Comparison of ENCODE assay signal across 22 mouse cellular contexts in genomic region chr16:30497307-30497706, GRCm38 (mm10). TPM values are rescaled to one million over a fixed set of nuclear protein-coding genes. Genes with fewer than 3 reads are reported as not detected.
A peak's percentile ranks its signal among the peaks of the same experiment; 100 is the strongest.
DNase-seq lines count a peak whose midpoint lies in the region; ATAC-seq and TF ChIP-seq lines count a peak whose summit lies in the region.
"Had no signal": no experiment of that assay in that cellular context is flagged by ENCODE, and none has a peak within 500 bp of the region (broad histone marks: within the 10 kb centered on the region; RNA-seq: fewer than 3 reads in every experiment).

No protein-coding gene starts in this region.

- WGBS in intestine, embryonic 15.5 days: 85% methylated on average over 5 of the region's 5 CpGs
- WGBS in intestine, embryonic 16.5 days: 80% methylated on average over 5 of the region's 5 CpGs
- 42% methylated on average over 5 of the region's 5 CpGs for WGBS in intestine, postnatal 0 days
- WGBS in hindbrain, embryonic 11.5 days: 87% methylated on average over 5 of the region's 5 CpGs

- no peak overlapping the region for H3K27ac ChIP-seq in intestine, embryonic 15.5 days
- no peak overlapping the region for H3K27ac ChIP-seq in intestine, embryonic 16.5 days (ENCODE audit: low read length)
- H3K27ac ChIP-seq in intestine, postnatal 0 days (ENCODE audit: low read depth, low read length): peak overlapping the region; percentile 64; the same call in 1 of the 2 replicates
- no peak overlapping the region for H3K27ac ChIP-seq in hindbrain, embryonic 11.5 days (ENCODE audit: low read depth, low read length)

- ATAC-seq in intestine, embryonic 15.5 days: peak; percentile 61
- peak; percentile 60 for ATAC-seq in intestine, embryonic 16.5 days
- ATAC-seq in intestine, postnatal 0 days: peak; percentile 75
- ATAC-seq in frontal cortex, adult (ENCODE audit: low TSS enrichment): no peak
- ATAC-seq in hindbrain, embryonic 11.5 days (ENCODE audit: low FRiP score): no peak
- ATAC-seq: activated CD4-positive, CD25-positive, alpha-beta regulatory T cell, adult 4 months; CD4-positive, CD25-positive, alpha-beta regulatory T cell, adult 4 months; Patski had no signal

- intact Hi-C loops in heart, postnatal 25 days (cut with DNase I): no loop called here

- no peak for TF ChIP-seq CTCF in intestine, postnatal 0 days (IDR thresholded peaks at IDR 0.05; ENCODE audit: low read depth)

- no peak overlapping the region for H3K4me3 ChIP-seq in intestine, embryonic 15.5 days (replicated peaks)
- no peak overlapping the region for H3K4me3 ChIP-seq in intestine, embryonic 16.5 days (ENCODE audit: low read length)
- no peak overlapping the region for H3K4me3 ChIP-seq in intestine, postnatal 0 days (ENCODE audit: low read depth, low read length)
- H3K4me3 ChIP-seq in hindbrain, embryonic 11.5 days (ENCODE audit: low read depth, low read length): no peak overlapping the region

- H3K4me1 ChIP-seq in intestine, embryonic 15.5 days (replicated peaks): peaks cover 11% of the 10 kb centered on the region; the same call in 1 of the 2 replicates
- H3K4me1 ChIP-seq in intestine, embryonic 16.5 days (ENCODE audit: control insufficient read depth, insufficient read depth, low read length): peaks cover 9% of the 10 kb centered on the region
- peaks cover 2% of the 10 kb centered on the region; the same call in 1 of the 2 replicates for H3K4me1 ChIP-seq in intestine, postnatal 0 days (replicated peaks; ENCODE audit: control insufficient read depth, insufficient read depth, low read length)
- H3K4me1 ChIP-seq in hindbrain, embryonic 11.5 days (replicated peaks; ENCODE audit: control insufficient read depth, insufficient read depth, low read length): no peaks in the 10 kb centered on the region

- no peak overlapping the region for H3K9ac ChIP-seq in intestine, embryonic 15.5 days
- no peak overlapping the region for H3K9ac ChIP-seq in intestine, embryonic 16.5 days (ENCODE audit: low read depth, low read length)
- H3K9ac ChIP-seq in intestine, postnatal 0 days (ENCODE audit: low read depth, low read length): no peak overlapping the region
- H3K9ac ChIP-seq in hindbrain, embryonic 11.5 days (ENCODE audit: low read depth, low read length): no peak overlapping the region

- H3K4me2 ChIP-seq in intestine, embryonic 15.5 days (replicated peaks): no peak overlapping the region
- H3K4me2 ChIP-seq in intestine, embryonic 16.5 days (ENCODE audit: low read depth, low read length): no peak overlapping the region
- no peak overlapping the region for H3K4me2 ChIP-seq in intestine, postnatal 0 days (replicated peaks; ENCODE audit: low read depth)
- no peak overlapping the region for H3K4me2 ChIP-seq in hindbrain, embryonic 11.5 days (replicated peaks; ENCODE audit: low read depth, low read length)

- H3K9me3 ChIP-seq in intestine, embryonic 15.5 days: no peaks in the 10 kb centered on the region
- no peaks in the 10 kb centered on the region for H3K9me3 ChIP-seq in intestine, embryonic 16.5 days (ENCODE audit: control insufficient read depth, low read length)
- no peaks in the 10 kb centered on the region for H3K9me3 ChIP-seq in intestine, postnatal 0 days (ENCODE audit: control insufficient read depth)
- H3K9me3 ChIP-seq in hindbrain, embryonic 11.5 days (ENCODE audit: control insufficient read depth, low read length): no peaks in the 10 kb centered on the region
- H3K9me3 ChIP-seq: G1E had no signal

- H3K27me3 ChIP-seq in intestine, embryonic 15.5 days (replicated peaks): no peaks in the 10 kb centered on the region
- no peaks in the 10 kb centered on the region for H3K27me3 ChIP-seq in intestine, embryonic 16.5 days (replicated peaks; ENCODE audit: control insufficient read depth, insufficient read depth, low read length)
- H3K27me3 ChIP-seq in intestine, postnatal 0 days (replicated peaks; ENCODE audit: control insufficient read depth, insufficient read depth, low read length): no peaks in the 10 kb centered on the region
- no peaks in the 10 kb centered on the region; the same call in 1 of the 2 replicates for H3K27me3 ChIP-seq in hindbrain, embryonic 11.5 days (ENCODE audit: control insufficient read depth, insufficient read depth, low read length)
- H3K27me3 ChIP-seq: CH12.LX, Patski had no signal

- no peaks in the 10 kb centered on the region for H3K36me3 ChIP-seq in intestine, embryonic 15.5 days
- H3K36me3 ChIP-seq in intestine, embryonic 16.5 days (ENCODE audit: control insufficient read depth, insufficient read depth, low read length): no peaks in the 10 kb centered on the region
- H3K36me3 ChIP-seq in intestine, postnatal 0 days (ENCODE audit: control insufficient read depth, insufficient read depth): no peaks in the 10 kb centered on the region
- no peaks in the 10 kb centered on the region for H3K36me3 ChIP-seq in hindbrain, embryonic 11.5 days (ENCODE audit: control insufficient read depth, insufficient read depth, low read length)
- H3K36me3 ChIP-seq: G1E had no signal

- DNase-seq in yolk sac, embryonic 10.5 days (ENCODE audit: low spot score): peak; percentile 46
- no peak for DNase-seq in left cerebral cortex, adult 8-10 months (ENCODE audit: low spot score in 2 of 2)
- no peak for DNase-seq in heart, postnatal 25 days (ENCODE audit: low spot score)
- DNase-seq in hindbrain, embryonic 11.5 days (ENCODE audit: low spot score): no peak
- DNase-seq: adrenal gland, adult 2 months; adrenal gland, adult 8-10 months; adrenal gland, postnatal 10 days; adrenal gland, postnatal 14 days; adrenal gland, postnatal 25 days; adrenal gland, postnatal 36 days; B cell, adult 2 months; cerebellum, adult 11 months; cerebellum, adult 11-12 months had no signal

RNA-seq across cellular contexts. Expression of gene Tmem44, which starts 53.3 kb away (rescaled TPM):
- polyA plus RNA-seq in intestine, embryonic 15.5 days (2015; fragmentation: Nextera tagmentation; extraction: Ambion mirVana): 9.1 and 10.0 TPM in 2 replicates
- 7.2 and 8.4 TPM in 2 replicates for polyA plus RNA-seq in intestine, embryonic 16.5 days (2015; fragmentation: Nextera tagmentation; extraction: Ambion mirVana)
- 2.9 and 3.1 TPM in 2 replicates for polyA plus RNA-seq in intestine, postnatal 0 days (2015; fragmentation: Nextera tagmentation; extraction: Ambion mirVana)
- total RNA-seq in left cerebral cortex, adult 8-10 months (2022): 10 to 100 TPM; 52.0 to 52.9 (median 52.4) TPM
- 1 to 10 TPM; 6.5 to 7.8 TPM for total RNA-seq in heart, postnatal 25 days (2021)
- polyA plus RNA-seq in hindbrain, embryonic 11.5 days (2014; fragmentation: Nextera tagmentation; extraction: Ambion mirVana): 30.9 and 32.0 TPM in 2 replicates

Comparison
In these comparisons a context has a peak if more than half of its experiments do, and no peak if none do; other contexts are left out.
1. ATAC-seq: peak in intestine, embryonic 15.5 days (single experiment), intestine, embryonic 16.5 days (single experiment) and intestine, postnatal 0 days (single experiment); none in frontal cortex, adult (single experiment) and hindbrain, embryonic 11.5 days (single experiment).